ENCODE assay signal across 9 mouse cellular contexts in genomic region chr7:137714318-137714962, GRCm38 (mm10).
DNase-seq lines count a peak whose midpoint lies in the region; ATAC-seq lines count a peak whose summit lies in the region.
"Had no signal": no experiment of that assay in that cellular context is flagged by ENCODE, and none has a peak within 500 bp of the region (broad histone marks: within the 10 kb centered on the region; RNA-seq: fewer than 3 reads in every experiment).

No protein-coding gene starts in this region.

- H3K27me3 ChIP-seq in kidney, embryonic 14.5 days (ENCODE audit: control insufficient read depth, insufficient read depth, low read length): no peaks in the 10 kb centered on the region
- no peaks in the 10 kb centered on the region for H3K27me3 ChIP-seq in lung, embryonic 16.5 days (ENCODE audit: control insufficient read depth, insufficient read depth, low read depth, low read length)
- H3K27me3 ChIP-seq: megakaryocyte, embryonic 14.5 days had no signal

- no peak overlapping the region for H3K9ac ChIP-seq in kidney, embryonic 14.5 days (ENCODE audit: low read depth, low read length)
- no peak overlapping the region for H3K9ac ChIP-seq in lung, embryonic 16.5 days (ENCODE audit: low read length)

- no peak overlapping the region for H3K4me2 ChIP-seq in kidney, embryonic 14.5 days (replicated peaks; ENCODE audit: low read depth, low read length)
- no peak overlapping the region for H3K4me2 ChIP-seq in lung, embryonic 16.5 days (ENCODE audit: low read depth, low read length)

- peak; percentile 7 to 37 for DNase-seq in adrenal gland, adult (ENCODE audit: inconsistent age in 2 of 2, low spot score in 1 of 2)
- DNase-seq in adrenal gland, postnatal 4 days (ENCODE audit: low spot score in 2 of 2): no peak
- DNase-seq in kidney, adult 11 months: peak; percentile 8
- DNase-seq in heart, adult 9 months (ENCODE audit: low spot score in 2 of 2): peak; percentile 79 to 83
- DNase-seq in urinary bladder, adult 18-20 months (ENCODE audit: low spot score in 2 of 2): no peak
- no peak for DNase-seq in spleen, adult 12 weeks (ENCODE audit: low spot score)

- no peak overlapping the region for H3K4me3 ChIP-seq in kidney, embryonic 14.5 days (ENCODE audit: low read length)
- H3K4me3 ChIP-seq in lung, embryonic 16.5 days (ENCODE audit: low read length): no peak overlapping the region
- H3K4me3 ChIP-seq: megakaryocyte, embryonic 14.5 days had no signal

- WGBS in kidney, embryonic 14.5 days: 40% methylated on average over 12 of the region's 12 CpGs
- WGBS in lung, embryonic 16.5 days: 22% methylated on average over 12 of the region's 12 CpGs

- H3K36me3 ChIP-seq in kidney, embryonic 14.5 days (ENCODE audit: control insufficient read depth, insufficient read depth, low read length): no peaks in the 10 kb centered on the region
- no peaks in the 10 kb centered on the region for H3K36me3 ChIP-seq in lung, embryonic 16.5 days (ENCODE audit: control insufficient read depth, insufficient read depth, low read length)

- H3K27ac ChIP-seq in kidney, embryonic 14.5 days (ENCODE audit: low read depth, low read length): no peak overlapping the region
- H3K27ac ChIP-seq in lung, embryonic 16.5 days (ENCODE audit: low read length): peak overlapping the region; percentile 60

- no peaks in the 10 kb centered on the region for H3K9me3 ChIP-seq in kidney, embryonic 14.5 days (ENCODE audit: control insufficient read depth, low read length)
- no peaks in the 10 kb centered on the region for H3K9me3 ChIP-seq in lung, embryonic 16.5 days (ENCODE audit: control insufficient read depth, low read length)

- no peaks in the 10 kb centered on the region; the same call in 1 of the 2 replicates for H3K4me1 ChIP-seq in kidney, embryonic 14.5 days (ENCODE audit: control insufficient read depth, insufficient read depth, low read length)
- H3K4me1 ChIP-seq in lung, embryonic 16.5 days (replicated peaks; ENCODE audit: control insufficient read depth, insufficient read depth, low read length): peaks cover 21% of the 10 kb centered on the region
- H3K4me1 ChIP-seq: megakaryocyte, embryonic 14.5 days had no signal

- ATAC-seq in kidney, embryonic 14.5 days (ENCODE audit: low FRiP score, low TSS enrichment): no peak
- ATAC-seq in lung, embryonic 16.5 days (ENCODE audit: low read depth): peak; percentile 85

Comparison
In these comparisons a context has a peak if more than half of its experiments do, and no peak if none do; other contexts are left out.
1. DNase-seq: peak in adrenal gland, adult (2 of 2), kidney, adult 11 months (single experiment) and heart, adult 9 months (2 of 2); none in adrenal gland, postnatal 4 days (0 of 2), urinary bladder, adult 18-20 months (0 of 2) and spleen, adult 12 weeks (single experiment).